Mouse (Mus musculus) kidney, embryonic 16.5 days (tissue): ENCODE results near the gene Stat6. TPM values are rescaled to one million over a fixed set of nuclear protein-coding genes. Genes with fewer than 3 reads are reported as not detected.

Experiments
- ATAC-seq: fragments of 200-750 bp; cut with Nextera tagmentation; 2 replicates; pipeline ENCODE4 v1.8.0; 2017; ENCODE audit warnings: moderate TSS enrichment; ENCODE audit not compliant: low FRiP score, low TSS enrichment
- H3K27ac ChIP-seq: fragments of 300-500 bp; sonication (generic); 2 replicates; pipeline ENCODE4 v1.5.1; 2014; ENCODE audit warnings: low read length
- H3K27me3 ChIP-seq: fragments of 300-500 bp; sonication (generic); 2 replicates; pipeline ENCODE4 v1.6.1; 2014; ENCODE audit warnings: low read length, control low read depth, mixed read lengths; ENCODE audit not compliant: insufficient read depth
- H3K36me3 ChIP-seq: fragments of 300-500 bp; sonication (generic); 2 replicates; pipeline ENCODE4 v1.6.1; 2014; ENCODE audit warnings: low read length, control low read depth, mixed read lengths; ENCODE audit not compliant: insufficient read depth
- H3K4me1 ChIP-seq: fragments of 300-500 bp; sonication (generic); 2 replicates; pipeline ENCODE4 v1.6.1; 2014; ENCODE audit warnings: low read length, control low read depth, mixed read lengths; ENCODE audit not compliant: insufficient read depth
- H3K4me2 ChIP-seq: fragments of 300-500 bp; sonication (generic); replicated peaks from 2 replicates; pipeline ENCODE4 v1.6.1; 2014; ENCODE audit warnings: low read depth, low read length
- H3K4me3 ChIP-seq: fragments of 300-500 bp; sonication (generic); 2 replicates; pipeline ENCODE4 v1.5.1; 2014; ENCODE audit warnings: mild to moderate bottlenecking, low read length
- H3K9ac ChIP-seq: fragments of 300-500 bp; sonication (generic); replicated peaks from 2 replicates; pipeline ENCODE4 v1.6.1; 2014; ENCODE audit warnings: low read length
- H3K9me3 ChIP-seq: fragments of 300-500 bp; sonication (generic); 2 replicates; pipeline ENCODE4 v1.6.1; 2016; ENCODE audit warnings: low read length, control low read depth
- WGBS: fragments of 180-500 bp; shearing (Covaris S2); extraction: QIAGEN DNeasy Blood & Tissue Kit; methylation state at CpG from one replicate; pipeline ENCODE4 v1.1.7; 2014; 5-methylcytosine and 5-hydroxymethylcytosine counted together
- polyA plus RNA-seq: library from polyadenylated mRNA; unstranded; fragments of >200 nt; fragmentation: Nextera tagmentation; extraction: Ambion mirVana; gene quantifications from 2 replicates; pipeline ENCODE4 v1.2.1, GENCODE M21; 2015

The Stat6 gene
- polyA plus RNA-seq, 1 experiment from 2014 or later: 37.4 TPM

DNA sequence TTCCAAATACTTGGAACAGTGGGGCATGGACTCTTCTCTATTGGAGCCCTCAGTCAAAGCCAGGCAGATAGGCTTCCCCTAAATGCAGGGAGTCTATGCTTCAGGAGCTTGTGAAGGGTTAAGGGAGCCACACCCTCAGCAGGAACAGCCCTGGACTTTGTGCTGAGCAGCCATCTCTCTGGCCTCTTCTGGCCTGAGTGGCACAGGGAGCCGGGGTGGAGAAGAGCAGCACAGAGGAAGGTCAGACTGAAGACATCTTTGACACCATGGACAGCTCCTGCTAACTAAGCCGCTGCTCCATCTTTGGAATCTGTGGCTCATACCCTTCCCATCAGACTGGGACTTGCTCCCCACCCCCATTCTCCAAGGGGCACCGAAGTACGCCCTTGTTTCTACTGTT is 60.5 kb downstream of the Stat6 start:
- no peak overlapping the region for H3K4me3 ChIP-seq

DNA sequence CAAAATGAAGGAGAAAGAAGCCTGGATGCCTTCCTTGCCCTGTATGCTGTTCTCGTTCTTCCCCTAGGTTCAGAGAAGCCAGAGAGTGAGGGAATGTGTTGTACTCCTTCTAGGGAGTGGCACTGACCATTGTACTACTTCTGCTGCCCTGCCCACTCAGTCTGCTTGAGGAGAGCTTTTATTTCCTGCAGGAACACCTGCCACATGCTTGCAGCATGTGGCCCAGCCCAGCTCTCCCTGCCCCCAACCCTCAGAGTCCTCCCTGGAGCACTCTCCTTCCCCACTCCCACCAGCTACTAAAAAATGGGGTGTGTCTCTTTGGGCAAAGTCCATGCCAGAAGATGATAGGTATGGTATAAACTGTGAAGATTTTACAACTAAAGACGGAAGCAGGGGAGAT is 61.5 kb downstream of the Stat6 start:
- Histone ChIP-seq H3K36me3 (no peaks in the 10 kb centered on the region), H3K4me2 (no peak overlapping the region), H3K4me3 (no peak overlapping the region), H3K4me1 (no peaks in the 10 kb centered on the region), H3K9me3 (no peaks in the 10 kb centered on the region), H3K9ac (no peak overlapping the region), H3K27ac (no peak overlapping the region), H3K27me3 (no peaks in the 10 kb centered on the region)
- no peak for ATAC-seq
- 64% methylated on average over 2 of the region's 2 CpGs for WGBS

More for the DNA sequence above, 60.5 kb downstream of the Stat6 start:
- Histone ChIP-seq H3K27ac (no peak overlapping the region), H3K4me2 (no peak overlapping the region), H3K36me3 (peaks cover 7% of the 10 kb centered on the region; the same call in 1 of the 2 replicates), H3K27me3 (no peaks in the 10 kb centered on the region), H3K4me1 (no peaks in the 10 kb centered on the region), H3K9me3 (no peaks in the 10 kb centered on the region), H3K9ac (no peak overlapping the region)
- 40% methylated on average over 4 of the region's 4 CpGs for WGBS
- ATAC-seq: no peak

DNA sequence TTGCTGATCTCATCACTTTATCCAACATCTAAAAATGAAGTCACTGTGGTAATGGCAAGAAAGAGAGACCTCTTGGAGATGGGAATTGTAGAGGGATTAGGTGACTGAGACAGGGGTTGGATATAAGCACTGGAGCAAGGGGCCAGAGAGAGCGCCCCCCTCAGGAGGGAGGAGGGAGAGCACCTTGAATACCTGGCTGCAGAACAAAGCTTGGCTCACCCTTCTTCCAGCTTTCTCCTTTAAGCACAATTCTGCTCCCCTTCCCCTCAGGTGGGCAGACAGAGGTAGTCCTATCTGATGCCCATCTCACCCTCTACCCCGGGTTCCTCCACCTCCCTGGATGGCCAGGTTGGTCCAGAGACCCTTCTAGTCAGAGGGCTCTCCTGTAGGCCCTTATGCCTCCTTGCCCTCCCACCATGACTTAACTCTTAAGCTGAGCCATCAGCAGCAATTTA is 62.0 kb downstream of the Stat6 start, which contains the start of gene Myo1a:
Myo1a (plus strand) TSS at position 405 of the 455 bp plus-strand sequence.
- Histone ChIP-seq H3K4me1 (no peaks in the 10 kb centered on the region), H3K4me2 (no peak within 1 kb of the TSS), H3K36me3 (no peaks in the 10 kb centered on the region), H3K27ac (no peak within 1 kb of the TSS), H3K9me3 (no peaks in the 10 kb centered on the region), H3K4me3 (no peak within 1 kb of the TSS), H3K27me3 (no peaks in the 10 kb centered on the region), H3K9ac (no peak within 1 kb of the TSS)
- no peak for ATAC-seq
- WGBS: 55% methylated on average over 2 of the region's 2 CpGs

DNA sequence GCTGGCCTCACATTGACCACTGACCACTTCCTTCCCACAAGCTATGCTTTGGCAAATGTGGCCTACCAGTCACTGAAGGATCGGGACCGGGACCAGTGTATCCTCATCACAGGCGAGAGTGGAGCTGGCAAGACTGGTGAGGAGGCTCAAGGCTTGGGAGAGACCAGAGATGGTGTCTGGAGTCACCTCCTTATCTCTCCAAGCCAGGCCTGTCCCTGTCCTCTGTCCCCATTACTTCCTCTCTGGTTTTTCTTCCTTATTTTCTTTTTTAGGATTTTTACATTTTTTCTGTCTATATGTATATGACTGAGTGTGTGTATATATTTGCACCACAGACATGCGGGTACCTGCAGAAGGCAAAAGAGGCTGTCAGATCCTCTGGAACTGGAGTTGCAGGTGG is 63.0 kb downstream of the Stat6 start:
- H3K9me3 ChIP-seq: no peaks in the 10 kb centered on the region
- WGBS: 92% methylated on average over 4 of the region's 4 CpGs
- no peak overlapping the region for H3K9ac ChIP-seq
- H3K27me3 ChIP-seq: no peaks in the 10 kb centered on the region
- no peak overlapping the region for H3K4me2 ChIP-seq
- no peak for ATAC-seq
- no peak overlapping the region for H3K27ac ChIP-seq
- no peaks in the 10 kb centered on the region for H3K36me3 ChIP-seq
- H3K4me1 ChIP-seq: peaks cover 5% of the 10 kb centered on the region; the same call in 1 of the 2 replicates
- no peak overlapping the region for H3K4me3 ChIP-seq

DNA sequence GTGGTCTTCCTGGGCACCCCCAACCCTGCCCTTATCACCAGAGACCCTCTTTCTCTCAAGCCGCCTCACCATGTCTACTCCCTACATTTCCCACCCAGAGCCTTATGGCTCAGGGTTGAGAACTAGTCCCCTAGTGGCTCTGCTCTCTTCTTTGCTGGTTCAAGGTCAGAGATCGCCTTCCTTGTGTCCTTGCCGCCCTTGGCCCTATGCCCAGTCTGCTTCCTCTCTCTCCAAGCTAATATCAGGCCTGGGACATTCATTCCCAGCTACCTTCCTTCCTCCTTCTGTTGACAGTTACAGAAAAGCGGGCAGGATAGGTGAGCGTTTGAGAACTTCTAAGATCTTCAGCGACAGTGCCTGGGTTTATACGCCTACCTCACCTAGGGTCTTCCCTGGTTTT is 64.9 kb downstream of the Stat6 start:
- Histone ChIP-seq H3K27me3 (no peaks in the 10 kb centered on the region), H3K9me3 (no peaks in the 10 kb centered on the region), H3K36me3 (no peaks in the 10 kb centered on the region), H3K27ac (no peak overlapping the region), H3K4me1 (peaks cover 12% of the 10 kb centered on the region; the same call in 1 of the 2 replicates), H3K4me2 (no peak overlapping the region), H3K9ac (no peak overlapping the region), H3K4me3 (no peak overlapping the region)
- no peak for ATAC-seq
- WGBS: 77% methylated on average over 7 of the region's 7 CpGs

DNA sequence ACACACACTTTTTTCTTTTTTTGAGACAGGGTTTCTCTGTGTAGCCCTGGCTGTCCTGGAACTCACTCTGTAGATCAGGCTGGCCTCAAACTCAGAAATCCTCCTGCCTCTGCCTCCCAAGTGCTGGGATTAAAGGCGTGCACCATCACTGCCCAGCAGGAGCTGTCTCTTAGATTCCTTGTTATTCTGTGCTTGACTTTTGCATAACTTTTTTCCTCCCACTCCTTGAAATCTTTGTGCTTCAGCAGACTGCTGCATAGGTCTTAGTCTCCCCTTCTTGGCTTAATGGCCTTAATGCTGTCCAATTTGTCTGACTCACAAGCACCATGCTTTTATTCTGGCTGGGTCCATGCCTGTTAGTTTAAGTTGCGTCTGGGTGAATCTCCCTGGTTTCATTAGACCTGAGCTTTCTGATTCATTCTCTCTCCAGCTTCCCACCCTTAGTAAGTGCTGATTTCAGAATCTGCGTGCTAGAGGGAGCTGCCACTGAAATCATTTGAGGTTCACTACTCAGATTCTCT is 66.1 kb downstream of the Stat6 start:
- Histone ChIP-seq H3K9me3 (no peaks in the 10 kb centered on the region), H3K9ac (no peak overlapping the region), H3K4me1 (peaks cover 12% of the 10 kb centered on the region; the same call in 1 of the 2 replicates), H3K4me2 (no peak overlapping the region), H3K36me3 (no peaks in the 10 kb centered on the region), H3K27me3 (no peaks in the 10 kb centered on the region), H3K4me3 (no peak overlapping the region), H3K27ac (no peak overlapping the region)
- no peak for ATAC-seq
- WGBS: 84% methylated on average over 3 of the region's 3 CpGs

DNA sequence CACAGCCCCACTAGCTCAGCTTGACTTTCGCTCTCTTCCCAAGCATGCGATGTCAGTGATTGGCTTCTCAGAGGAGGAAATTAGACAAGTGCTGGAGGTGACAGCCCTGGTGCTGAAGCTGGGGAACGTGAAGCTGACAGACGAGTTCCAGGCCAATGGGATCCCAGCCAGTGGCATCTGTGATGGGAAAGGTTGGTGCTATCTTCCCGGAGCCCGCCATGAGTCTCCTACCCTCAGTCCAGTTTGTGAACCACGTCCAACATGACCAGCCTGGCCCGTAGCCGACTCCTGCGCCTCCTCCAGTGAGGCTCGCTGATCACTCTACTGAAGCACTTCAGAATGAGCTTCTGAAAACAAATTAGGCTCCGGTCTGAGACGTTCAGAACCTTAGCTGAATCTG is 67.5 kb downstream of the Stat6 start:
- Histone ChIP-seq H3K9me3 (no peaks in the 10 kb centered on the region), H3K27me3 (no peaks in the 10 kb centered on the region), H3K36me3 (no peaks in the 10 kb centered on the region), H3K27ac (no peak overlapping the region), H3K4me3 (no peak overlapping the region), H3K9ac (no peak overlapping the region), H3K4me1 (peaks cover 12% of the 10 kb centered on the region; the same call in 1 of the 2 replicates), H3K4me2 (no peak overlapping the region)
- WGBS: 45% methylated on average over 13 of the region's 13 CpGs
- no peak for ATAC-seq

Other genes with a start within 250 kb of the Stat6 start
- gene Stac3, start 141.3 kb upstream of the Stat6 start, polyA plus RNA-seq: 0.85 and 1.9 TPM in 2 replicates
- gene Ndufa4l2, start 128.0 kb upstream of the Stat6 start, polyA plus RNA-seq: 74.4 and 77.3 TPM in 2 replicates
- 119 and 123 TPM in 2 replicates for gene Shmt2, start 120.5 kb upstream of the Stat6 start, polyA plus RNA-seq
- gene Nxph4, start 108.4 kb upstream of the Stat6 start, polyA plus RNA-seq: 1.8 and 2.3 TPM in 2 replicates
- gene Lrp1, start 21.8 kb upstream of the Stat6 start, polyA plus RNA-seq: 70.9 and 71.7 TPM in 2 replicates
- gene Nemp1, start 23.9 kb downstream of the Stat6 start, polyA plus RNA-seq: 10.6 and 10.7 TPM in 2 replicates
- gene Nab2, start 25.6 kb downstream of the Stat6 start, polyA plus RNA-seq: 28.8 and 32.1 TPM in 2 replicates
- gene Myo1a, start 62.2 kb downstream of the Stat6 start, polyA plus RNA-seq: 0.31 and 0.50 TPM in 2 replicates
- gene Tac2, start 81.5 kb downstream of the Stat6 start, polyA plus RNA-seq: 1.7 and 2.0 TPM in 2 replicates
- gene Zbtb39, start 96.6 kb downstream of the Stat6 start, polyA plus RNA-seq: 4.0 and 4.1 TPM in 2 replicates
- gene Gpr182, start 108.7 kb downstream of the Stat6 start, polyA plus RNA-seq: 10.7 and 11.9 TPM in 2 replicates
- gene Rdh1, start 116.7 kb downstream of the Stat6 start, polyA plus RNA-seq: 0.22 and 0.23 TPM in 2 replicates
- 0.42 and 0.72 TPM in 2 replicates for gene Rdh16f1, start 116.8 kb downstream of the Stat6 start, polyA plus RNA-seq
- not detected in 2 replicates for gene Rdh9, start 133.4 kb downstream of the Stat6 start, polyA plus RNA-seq
- gene Rdh16, start 158.2 kb downstream of the Stat6 start, polyA plus RNA-seq: 1.1 and 1.6 TPM in 2 replicates
- gene Rdh19, start 206.9 kb downstream of the Stat6 start, polyA plus RNA-seq: 6.8 TPM in 2 replicates
- gene Rdh16f2, start 223.5 kb downstream of the Stat6 start, polyA plus RNA-seq: 1.1 and 1.3 TPM in 2 replicates
- gene Rdh7, start 245.8 kb downstream of the Stat6 start, polyA plus RNA-seq: not detected in 2 replicates